Mouse (Mus musculus): ENCODE data around the gene Traf2.
A peak's percentile ranks its signal among the peaks of the same experiment; 100 is the strongest.

The Traf2 gene

DNA sequence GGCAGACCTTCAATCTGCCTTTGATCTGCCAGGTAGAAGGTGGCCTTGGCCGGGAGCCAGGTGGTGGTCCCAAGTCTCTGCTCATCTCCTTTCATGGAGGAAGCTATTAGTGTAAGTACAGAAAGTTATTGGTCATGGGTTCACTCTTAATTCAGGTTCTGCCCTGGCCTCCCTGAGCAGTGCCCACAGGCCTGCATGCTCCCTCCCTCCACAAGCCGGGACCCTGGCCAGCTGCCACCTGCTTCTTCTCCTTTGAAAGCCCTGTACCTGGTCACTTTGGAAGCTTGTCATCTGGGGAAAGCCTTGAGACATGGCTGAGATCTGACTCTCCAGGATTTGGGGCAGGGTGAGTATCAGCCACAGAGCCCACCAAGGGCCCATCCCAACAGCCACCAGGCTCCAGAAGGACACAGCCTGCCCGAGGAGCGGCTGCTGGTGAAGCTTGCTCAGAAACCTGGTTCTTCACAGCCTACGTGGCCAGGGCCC is 53.2 kb downstream of the Traf2 start, which contains the start of gene Lcn12:
Lcn12 (minus strand) TSS at position 436 of the 486 bp plus-strand sequence.
- no peak for DNase-seq (ENCODE audit: low spot score)

DNA sequence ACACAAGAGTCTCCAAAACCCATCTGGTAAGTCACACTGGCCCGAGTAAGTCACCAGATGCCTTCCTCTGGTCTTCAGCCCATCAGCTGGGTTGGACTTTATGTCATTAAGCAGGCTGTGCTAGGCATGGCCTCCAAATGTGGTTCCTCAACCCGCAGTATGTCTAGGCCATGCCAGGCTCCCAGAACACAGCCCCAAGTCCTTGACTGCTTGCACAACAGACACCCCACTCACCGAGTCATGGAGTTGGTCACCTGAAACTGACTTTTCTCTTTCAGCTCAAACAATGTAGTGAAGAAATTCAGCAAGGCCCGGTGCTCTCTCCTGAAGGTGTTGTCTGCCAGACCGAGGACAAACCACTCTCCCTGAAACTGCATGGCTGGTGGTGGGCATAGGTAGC is 53.8 kb downstream of the Traf2 start:
- no peak for DNase-seq (ENCODE audit: low spot score)

GRCm38 (mm10) chr2:25488671-25489068 is 58.1 kb downstream of the Traf2 start:
- no peak for DNase-seq (ENCODE audit: low spot score)

- no peak for DNase-seq (ENCODE audit: low spot score)
Measured at GRCm38 (mm10) chr2:25487965-25488670, 58.6 kb downstream of the Traf2 start.

- no peak for DNase-seq (ENCODE audit: low spot score)
Measured at GRCm38 (mm10) chr2:25484901-25485647, 61.7 kb downstream of the Traf2 start.

DNA sequence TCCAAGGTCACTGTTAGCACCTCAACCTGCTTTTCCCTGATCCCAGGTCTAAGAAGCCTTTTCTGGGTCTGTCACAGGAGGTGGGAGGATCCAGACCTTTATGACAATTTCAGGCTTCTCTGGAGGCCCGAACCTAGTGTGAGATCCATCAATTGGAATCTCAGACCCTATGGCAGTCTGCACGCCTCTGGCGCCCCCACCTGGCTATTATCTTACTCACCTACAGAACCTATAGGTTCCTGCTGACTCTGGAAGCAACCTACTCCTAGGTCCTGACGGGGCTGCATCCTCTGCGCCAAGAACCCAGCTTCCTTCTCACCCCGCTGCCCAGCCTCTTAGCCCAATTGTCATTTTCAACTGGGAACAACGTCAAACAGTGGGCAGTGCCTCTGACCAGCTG is 63.8 kb downstream of the Traf2 start:
- no peak for DNase-seq (ENCODE audit: low spot score)

DNA sequence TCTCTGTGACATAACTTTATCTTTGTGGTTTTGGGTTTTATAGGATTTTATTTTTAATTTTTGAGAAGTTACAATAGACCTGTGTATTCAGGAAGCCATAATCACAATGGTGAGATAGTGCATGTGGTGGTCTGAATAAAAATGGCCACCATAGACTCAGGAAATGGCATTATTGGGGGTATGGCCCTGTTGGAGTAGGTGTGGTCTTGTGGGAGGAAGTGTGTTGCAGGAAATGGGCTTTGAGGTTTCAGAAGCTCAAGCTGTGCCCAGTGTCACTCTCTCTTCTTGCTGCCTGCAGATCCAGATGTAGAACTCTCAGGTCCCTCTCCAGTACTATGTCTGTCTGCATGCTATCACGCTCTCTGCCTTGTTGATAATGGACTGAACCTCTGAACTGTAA is 66.2 kb downstream of the Traf2 start:
- DNase-seq (ENCODE audit: low spot score) = no peak

- no peak for DNase-seq (ENCODE audit: low spot score)
Measured at GRCm38 (mm10) chr2:25479551-25480311, 67.0 kb downstream of the Traf2 start.

GRCm38 (mm10) chr2:25477967-25478675 is 68.6 kb downstream of the Traf2 start:
- peak; percentile 75 for DNase-seq (ENCODE audit: low spot score)

DNA sequence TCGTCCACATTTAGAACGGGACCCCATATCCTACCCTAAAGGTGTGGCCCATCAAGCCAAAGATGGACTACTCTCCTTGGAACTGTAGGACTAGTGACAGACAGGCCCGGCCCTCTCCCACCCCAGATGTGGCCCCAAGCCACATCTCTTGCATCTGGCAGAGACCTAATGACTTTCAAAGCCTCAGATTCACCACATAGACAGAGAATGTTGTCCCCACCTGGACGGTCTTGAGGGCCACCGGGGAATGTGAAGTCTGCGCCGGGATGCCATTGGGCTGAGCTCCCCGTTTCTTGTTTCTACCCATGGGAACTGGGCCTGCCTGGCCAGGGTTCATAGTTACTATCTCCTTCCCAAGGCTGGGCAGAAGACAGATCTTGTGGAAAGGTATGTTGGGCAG is 69.2 kb downstream of the Traf2 start:
- DNase-seq (ENCODE audit: low spot score) = no peak

- no peak for DNase-seq (ENCODE audit: low spot score)
Measured at GRCm38 (mm10) chr2:25472550-25472949, 74.2 kb downstream of the Traf2 start.

GRCm38 (mm10) chr2:25469969-25470368 is 76.8 kb downstream of the Traf2 start, which contains the start of gene Ptgds:
Ptgds (minus strand) TSS chr2:25470046.
- DNase-seq (ENCODE audit: low spot score) = no peak

GRCm38 (mm10) chr2:25468962-25469915 is 77.5 kb downstream of the Traf2 start:
- DNase-seq (ENCODE audit: low spot score) = peak; percentile 76

All from layer of hippocampus, adult 11-12 months (tissue).